Mouse (Mus musculus): ENCODE measurements around the gene Dnajc12. TPM values are rescaled to one million over a fixed set of nuclear protein-coding genes. Genes with fewer than 3 reads are reported as not detected.

Gene Dnajc12
- total RNA-seq (2012; rRNA removed) (3.7 and 3.8 TPM in 2 replicates), total RNA-seq (2014; rRNA removed) (0.83 and 2.4 TPM in 2 replicates), polyA plus RNA-seq (2012; ENCODE audit: insufficient read length, low read depth) (1.3 and 1.5 TPM in 2 replicates)

DNA sequence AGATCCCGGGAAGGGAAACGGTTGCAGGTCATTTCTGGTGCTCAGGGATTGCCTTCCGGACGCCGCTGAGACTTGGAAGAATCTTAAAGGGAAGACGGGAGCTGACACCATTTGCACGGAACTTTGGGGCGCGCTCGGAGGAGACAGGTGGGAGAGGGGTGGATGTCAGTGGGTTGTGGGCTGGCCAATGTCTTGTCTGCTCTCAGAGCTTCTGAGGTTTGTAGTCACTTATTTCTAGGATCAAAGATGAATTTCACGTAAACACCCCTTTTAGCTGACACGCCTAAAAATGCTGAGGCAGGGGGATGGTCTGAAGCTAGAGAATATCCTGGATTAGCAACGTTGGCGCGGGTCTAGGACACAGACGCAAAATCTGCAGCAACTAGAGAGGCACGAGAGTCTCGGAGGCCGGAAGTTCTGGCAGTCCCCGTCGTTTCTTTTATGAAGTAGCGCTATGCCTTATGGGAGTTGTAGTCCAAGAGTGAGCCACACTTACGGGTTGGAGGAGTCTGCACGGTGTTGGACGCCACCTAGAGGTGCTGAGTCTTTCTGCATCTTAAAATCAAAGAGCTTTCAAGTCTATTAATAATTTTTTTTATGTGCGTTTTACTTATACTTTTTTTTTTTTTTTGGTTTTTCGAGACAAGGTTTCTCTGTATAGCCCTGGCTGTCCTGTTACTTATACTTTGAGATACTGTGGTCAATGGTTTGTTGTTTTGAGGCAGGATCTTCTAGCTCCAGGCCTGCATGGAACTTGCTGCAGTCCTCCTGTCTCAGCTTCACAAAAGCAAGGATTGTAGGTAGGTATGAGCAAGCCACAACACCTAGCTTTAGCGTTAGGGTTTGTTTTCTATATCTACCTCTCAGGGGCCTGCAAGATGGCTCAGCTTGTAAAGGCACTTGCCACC is at the start of gene Dnajc12:
Gene Dnajc12, plus strand, starts transcription at position 72 of the 908 bp plus-strand sequence.
- dilution Hi-C loops (cut with MboI; ENCODE audit: extremely low pct_ligation_motif_present, extremely low pct_unique_long_range_greater_than_20kb, low sequenced_read_pairs) (no loop called here), in situ Hi-C loops (cut with MboI; ENCODE audit: low pct_ligation_motif_present, low pct_unique_long_range_greater_than_20kb, low sequenced_read_pairs) (loop anchor here (5.0 kb wide), 2 partner anchors 65 to 230 kb away; no protein-coding TSS in a partner anchor)
- TF ChIP-seq MAFK (IDR thresholded peaks at IDR 0.05; ENCODE audit: insufficient replicate concordance, low read length) (0 out of 2 replicates have a peak, but pooled peaks have one; percentile 39), MXI1 (IDR thresholded peaks at IDR 0.05; ENCODE audit: low read depth, low read length) (peak; percentile 64; the same call in 1 of the 2 replicates), RAD21 (IDR thresholded peaks at IDR 0.05; ENCODE audit: low read depth, low read length) (peak; percentile 79), TBP (conservative IDR thresholded peaks at IDR 0.05; ENCODE audit: low read depth, low read length) (peak; percentile 98), UBTF (IDR thresholded peaks at IDR 0.05; ENCODE audit: low read depth, low read length) (no peak), KAT2A (IDR thresholded peaks at IDR 0.05; ENCODE audit: insufficient replicate concordance, low read length) (peak; percentile 94; the same call in 1 of the 2 replicates), NRF1 (IDR thresholded peaks at IDR 0.05; ENCODE audit: low read depth, low read length) (no peak), E2F4 (IDR thresholded peaks at IDR 0.05; ENCODE audit: insufficient replicate concordance, low read depth, low read length) (no peak), MAZ (IDR thresholded peaks at IDR 0.05; ENCODE audit: low read depth, low read length) (no peak), POLR2AphosphoS2 (IDR thresholded peaks at IDR 0.05; ENCODE audit: low read depth, low read length) (peak; percentile 64; the same call in 1 of the 2 replicates), PAX5 (IDR thresholded peaks at IDR 0.05; ENCODE audit: low read length) (no peak), ZNF384 (IDR thresholded peaks at IDR 0.05; ENCODE audit: low read depth, low read length) (peak; percentile 65), SMC3 (IDR thresholded peaks at IDR 0.05; ENCODE audit: low read depth, low read length) (peak; percentile 33; the same call in 1 of the 2 replicates), ELF1 (IDR thresholded peaks at IDR 0.05; ENCODE audit: low read depth, low read length) (peak; percentile 92), MEF2A (IDR thresholded peaks at IDR 0.05; ENCODE audit: borderline replicate concordance, low read depth, low read length) (peak; percentile 57; the same call in 1 of the 2 replicates), MYC (IDR thresholded peaks at IDR 0.05; ENCODE audit: low read depth, low read length) (peak; percentile 69; the same call in 1 of the 2 replicates), GABPA (IDR thresholded peaks at IDR 0.05; ENCODE audit: insufficient replicate concordance, low read depth, low read length) (peak; percentile 33; the same call in 1 of the 2 replicates), CTCF (conservative IDR thresholded peaks at IDR 0.05 in 1 of 2, IDR thresholded peaks at IDR 0.05 in 1 of 2; ENCODE audit: low read depth in 2 of 2, low read length in 2 of 2) (peak; percentile 47 to 86; a peak in 3 of 4 replicates), ZKSCAN1 (IDR thresholded peaks at IDR 0.05; ENCODE audit: borderline replicate concordance, low read depth, low read length) (no peak), CHD2 (IDR thresholded peaks at IDR 0.05; ENCODE audit: low read length) (peak; percentile 98), HCFC1 (IDR thresholded peaks at IDR 0.05; ENCODE audit: low read depth, low read length) (peak; percentile 97), USF1 (IDR thresholded peaks at IDR 0.05; ENCODE audit: low read depth, low read length) (no peak), POLR2A (IDR thresholded peaks at IDR 0.05; ENCODE audit: low read depth, low read length) (peak; percentile 88), SIN3A (IDR thresholded peaks at IDR 0.05; ENCODE audit: low read length) (peak; percentile 60), MAX (IDR thresholded peaks at IDR 0.05; ENCODE audit: low read length) (no peak), IRF4 (IDR thresholded peaks at IDR 0.05; ENCODE audit: low read depth, low read length) (no peak), NELFE (IDR thresholded peaks at IDR 0.05; ENCODE audit: low read depth, low read length) (peak; percentile 86), USF2 (conservative IDR thresholded peaks at IDR 0.05; ENCODE audit: low read depth, low read length) (no peak), ZMIZ1 (IDR thresholded peaks at IDR 0.05; ENCODE audit: low read depth, low read length) (peak; percentile 79; the same call in 1 of the 2 replicates), CHD1 (IDR thresholded peaks at IDR 0.05; ENCODE audit: low read depth, low read length) (no peak), BHLHE40 (IDR thresholded peaks at IDR 0.05; ENCODE audit: low read depth, low read length) (peak; percentile 75), RCOR1 (conservative IDR thresholded peaks at IDR 0.05; ENCODE audit: low read depth, low read length) (no peak), JUND (conservative IDR thresholded peaks at IDR 0.05; ENCODE audit: low read depth, low read length) (peak; percentile 45; the same call in 1 of the 2 replicates), EP300 (IDR thresholded peaks at IDR 0.05; ENCODE audit: low read length) (no peak), ZC3H11A (IDR thresholded peaks at IDR 0.05; ENCODE audit: low read depth, low read length) (no peak), ETS1 (conservative IDR thresholded peaks at IDR 0.05; ENCODE audit: low read depth, low read length) (no peak), TCF12 (IDR thresholded peaks at IDR 0.05; ENCODE audit: low read depth, low read length) (no peak; the same call in 1 of the 2 replicates)
- H3K79me2 ChIP-seq (replicated peaks; ENCODE audit: control insufficient read depth, extremely low read depth, insufficient read depth, poor library complexity, severe bottlenecking) = no peaks in the 10 kb centered on the region
- H3K4me2 ChIP-seq (ENCODE audit: insufficient read depth, low read depth, poor library complexity, severe bottlenecking) = peak within 1 kb of the TSS; percentile 90
- peak; percentile 97 for DNase-seq (ENCODE audit: extremely low read depth)
- peaks cover 3 to 9% of the 10 kb centered on the region in 2 experiments; a peak in 3 of 4 replicates for H3K4me1 ChIP-seq (ENCODE audit: control insufficient read depth in 1 of 2, insufficient read depth in 2 of 2)
- no peaks in the 10 kb centered on the region for H3K36me3 ChIP-seq (replicated peaks in 1 of 2; ENCODE audit: control insufficient read depth in 1 of 2, insufficient read depth in 1 of 2, low read length in 1 of 2)
- H3K4me3 ChIP-seq (replicated peaks in 1 of 3; ENCODE audit: low read depth in 2 of 3, low read length in 2 of 3, poor library complexity in 1 of 3) = peak within 1 kb of the TSS; percentile 59 to 70 (median 64)
- H3K27me3 ChIP-seq (replicated peaks) = no peaks in the 10 kb centered on the region
- peak within 1 kb of the TSS; percentile 62 for H3K9ac ChIP-seq (ENCODE audit: insufficient read depth, low read depth)
- no peak within 1 kb of the TSS for H3K27ac ChIP-seq (ENCODE audit: insufficient read depth, low read depth)
- no peaks in the 10 kb centered on the region for H3K9me3 ChIP-seq (replicated peaks; ENCODE audit: low read length)

All from CH12.LX (cell line).